Mouse (Mus musculus): ENCODE data around the gene Os9. TPM values are rescaled to one million over a fixed set of nuclear protein-coding genes. Genes with fewer than 3 reads are reported as not detected.

Gene Os9
- polyA plus RNA-seq, 1 experiment = 111 TPM

DNA sequence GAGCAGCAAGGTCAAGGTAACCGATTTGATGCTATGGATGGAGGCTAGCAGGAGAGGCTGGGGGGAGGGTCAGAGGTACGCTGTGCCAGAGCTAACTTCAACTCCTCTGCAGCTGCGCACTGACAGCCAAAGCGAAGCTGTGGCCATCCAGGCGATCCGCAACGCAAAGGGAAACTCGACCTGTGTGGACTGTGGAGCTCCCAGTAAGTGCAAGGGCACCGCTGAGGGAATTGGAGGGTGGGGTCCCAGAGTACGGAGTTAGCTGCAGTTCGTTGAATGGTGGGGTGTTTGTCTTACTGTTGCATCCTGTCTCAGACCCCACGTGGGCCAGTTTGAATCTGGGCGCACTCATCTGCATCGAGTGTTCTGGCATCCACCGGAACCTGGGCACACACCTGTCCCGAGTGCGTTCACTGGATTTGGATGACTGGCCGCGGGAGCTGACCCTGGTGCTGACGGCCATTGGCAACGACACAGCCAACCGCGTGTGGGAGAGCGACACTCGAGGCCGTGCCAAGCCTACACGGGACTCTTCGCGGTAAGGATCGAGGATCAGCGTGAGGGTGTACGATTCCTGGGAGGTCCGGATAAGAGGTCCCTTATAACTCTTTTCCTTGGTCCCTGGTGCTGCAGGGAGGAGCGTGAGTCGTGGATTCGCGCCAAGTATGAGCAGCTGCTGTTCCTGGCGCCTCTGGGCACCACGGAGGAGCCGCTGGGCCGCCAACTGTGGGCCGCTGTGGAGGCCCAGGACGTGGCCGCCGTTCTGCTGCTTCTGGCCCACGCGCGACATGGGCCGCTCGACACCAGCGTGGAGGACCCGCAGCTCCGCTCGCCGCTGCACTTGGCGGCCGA is 30.1 kb downstream of the Os9 start:
- no peak for TF ChIP-seq CTCF (IDR thresholded peaks at IDR 0.05; ENCODE audit: insufficient read depth, low read length)
- TF ChIP-seq POLR2A (IDR thresholded peaks at IDR 0.05; ENCODE audit: borderline replicate concordance, extremely low read depth, low read depth, low read length) = no peak
- DNase-seq = peak; percentile 61
- 19% methylated on average over 57 of the region's 57 CpGs for WGBS
- Histone ChIP-seq H3K4me3 (replicated peaks; ENCODE audit: extremely low read depth, low read depth, low read length) (no peak overlapping the region), H3K4me1 (ENCODE audit: control insufficient read depth, insufficient read depth, low read length) (peaks cover 3% of the 10 kb centered on the region; the same call in 1 of the 2 replicates)

- DNase-seq = no peak
- Histone ChIP-seq H3K4me3 (replicated peaks; ENCODE audit: extremely low read depth, low read depth, low read length) (no peak overlapping the region), H3K4me1 (ENCODE audit: control insufficient read depth, insufficient read depth, low read length) (no peaks in the 10 kb centered on the region)
- no peak for TF ChIP-seq POLR2A (IDR thresholded peaks at IDR 0.05; ENCODE audit: borderline replicate concordance, extremely low read depth, low read depth, low read length)
- no peak for TF ChIP-seq CTCF (IDR thresholded peaks at IDR 0.05; ENCODE audit: insufficient read depth, low read length)
- WGBS = 66% methylated on average over 6 of the region's 6 CpGs
These were observed 35.3 kb downstream of the Os9 start for GRCm38 (mm10) chr10:127085633-127086032.

- H3K4me3 ChIP-seq (replicated peaks; ENCODE audit: extremely low read depth, low read depth, low read length) = no peak overlapping the region
- WGBS = 77% methylated on average over 9 of the region's 9 CpGs
These were observed 35.9 kb downstream of the Os9 start for GRCm38 (mm10) chr10:127085052-127085451.

GRCm38 (mm10) chr10:127083915-127084306 is 37.0 kb downstream of the Os9 start:
- DNase-seq = no peak
- no peak for TF ChIP-seq POLR2A (IDR thresholded peaks at IDR 0.05; ENCODE audit: borderline replicate concordance, extremely low read depth, low read depth, low read length)
- TF ChIP-seq CTCF (IDR thresholded peaks at IDR 0.05; ENCODE audit: insufficient read depth, low read length) = no peak
- WGBS = 38% methylated on average over 5 of the region's 5 CpGs
- no peak overlapping the region for H3K4me3 ChIP-seq (replicated peaks; ENCODE audit: extremely low read depth, low read depth, low read length)
- peaks cover 2% of the 10 kb centered on the region for H3K4me1 ChIP-seq (ENCODE audit: control insufficient read depth, insufficient read depth, low read length)

More at GRCm38 (mm10) chr10:127085052-127085451, 35.9 kb downstream of the Os9 start:
- no peak for DNase-seq
- no peaks in the 10 kb centered on the region for H3K4me1 ChIP-seq (ENCODE audit: control insufficient read depth, insufficient read depth, low read length)
- no peak for TF ChIP-seq CTCF (IDR thresholded peaks at IDR 0.05; ENCODE audit: insufficient read depth, low read length)
- TF ChIP-seq POLR2A (IDR thresholded peaks at IDR 0.05; ENCODE audit: borderline replicate concordance, extremely low read depth, low read depth, low read length) = no peak

GRCm38 (mm10) chr10:127083292-127083914 is 37.5 kb downstream of the Os9 start:
- no peak for DNase-seq
- no peak overlapping the region for H3K4me3 ChIP-seq (replicated peaks; ENCODE audit: extremely low read depth, low read depth, low read length)
- TF ChIP-seq POLR2A (IDR thresholded peaks at IDR 0.05; ENCODE audit: borderline replicate concordance, extremely low read depth, low read depth, low read length) (no peak), CTCF (IDR thresholded peaks at IDR 0.05; ENCODE audit: insufficient read depth, low read length) (no peak)
- peaks cover 3% of the 10 kb centered on the region for H3K4me1 ChIP-seq (ENCODE audit: control insufficient read depth, insufficient read depth, low read length)
- 48% methylated on average over 8 of the region's 8 CpGs for WGBS

- TF ChIP-seq POLR2A (IDR thresholded peaks at IDR 0.05; ENCODE audit: borderline replicate concordance, extremely low read depth, low read depth, low read length) (no peak), CTCF (IDR thresholded peaks at IDR 0.05; ENCODE audit: insufficient read depth, low read length) (no peak)
- whole genome bisulfite sequencing = 38% methylated on average over 8 of the region's 8 CpGs
- H3K4me3 ChIP-seq (replicated peaks; ENCODE audit: extremely low read depth, low read depth, low read length) = no peak overlapping the region
- DNase-seq = no peak
- H3K4me1 ChIP-seq (ENCODE audit: control insufficient read depth, insufficient read depth, low read length) = peaks cover 3% of the 10 kb centered on the region
These were observed 38.8 kb downstream of the Os9 start for GRCm38 (mm10) chr10:127081996-127082620.

DNA sequence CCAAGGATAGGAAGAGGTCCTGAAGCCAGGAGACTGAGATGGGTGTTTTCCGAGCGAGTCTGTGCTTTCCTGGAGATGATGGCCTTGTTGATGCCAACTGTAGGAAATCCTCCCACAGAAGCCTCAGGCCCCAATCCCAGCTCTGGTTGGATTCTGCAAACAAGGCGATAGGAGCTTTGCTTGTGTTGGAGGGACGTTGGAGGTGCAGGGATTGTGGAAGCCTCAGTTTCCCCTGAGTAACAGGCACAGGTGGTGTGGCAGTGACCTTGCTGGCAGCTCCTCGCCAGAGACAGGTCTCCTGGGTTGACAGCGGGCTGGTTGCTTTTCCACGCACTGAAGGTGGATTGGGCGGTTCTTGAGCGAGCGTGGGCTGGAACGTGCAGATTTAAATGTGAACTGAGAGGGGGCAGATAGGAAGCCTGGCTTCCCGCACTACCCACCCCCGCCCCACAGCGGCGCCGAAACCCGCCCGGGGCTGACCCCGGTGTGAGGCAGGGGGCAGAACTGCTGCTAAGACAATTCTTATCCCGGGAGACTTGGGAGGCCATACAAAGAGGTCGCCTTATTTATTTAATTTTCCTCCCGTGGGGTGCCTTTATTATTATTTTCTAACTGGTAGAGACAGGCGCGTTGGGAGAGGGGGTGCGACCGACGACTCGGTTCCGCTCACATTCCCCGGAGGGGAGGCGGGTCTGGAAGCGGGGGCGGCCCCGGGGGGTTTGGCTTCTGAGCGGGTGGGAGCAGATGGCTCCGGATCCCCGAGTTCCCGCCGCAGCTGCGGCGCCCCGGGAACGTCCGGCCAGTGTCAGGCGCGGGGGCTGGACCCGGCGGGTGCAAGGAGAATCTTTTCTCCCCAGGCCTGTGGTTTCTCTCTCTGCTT is 39.8 kb downstream of the Os9 start:
- 11% methylated on average over 48 of the region's 48 CpGs for WGBS
- no peak for DNase-seq
- TF ChIP-seq CTCF (IDR thresholded peaks at IDR 0.05; ENCODE audit: insufficient read depth, low read length) = no peak
- TF ChIP-seq POLR2A (IDR thresholded peaks at IDR 0.05; ENCODE audit: borderline replicate concordance, extremely low read depth, low read depth, low read length) = no peak
- Histone ChIP-seq H3K4me1 (ENCODE audit: control insufficient read depth, insufficient read depth, low read length) (peaks cover 3% of the 10 kb centered on the region), H3K4me3 (replicated peaks; ENCODE audit: extremely low read depth, low read depth, low read length) (no peak overlapping the region)

GRCm38 (mm10) chr10:127079665-127080391 is 41.1 kb downstream of the Os9 start:
- TF ChIP-seq CTCF (IDR thresholded peaks at IDR 0.05; ENCODE audit: insufficient read depth, low read length) = no peak
- no peak for TF ChIP-seq POLR2A (IDR thresholded peaks at IDR 0.05; ENCODE audit: borderline replicate concordance, extremely low read depth, low read depth, low read length)
- 20% methylated on average over 70 of the region's 70 CpGs for WGBS
- no peak for DNase-seq
- Histone ChIP-seq H3K4me3 (replicated peaks; ENCODE audit: extremely low read depth, low read depth, low read length) (no peak overlapping the region), H3K4me1 (ENCODE audit: control insufficient read depth, insufficient read depth, low read length) (peaks cover 3% of the 10 kb centered on the region)

Measured in lung, adult 2 months (tissue).